Mouse (Mus musculus): ENCODE measurements around the gene AI481877.
"Not testable (repeated sequence)": the region's sequence is repeated elsewhere in the genome, so short reads cannot be mapped to it uniquely, and the experiment has no call there.

AI481877 gene

DNA sequence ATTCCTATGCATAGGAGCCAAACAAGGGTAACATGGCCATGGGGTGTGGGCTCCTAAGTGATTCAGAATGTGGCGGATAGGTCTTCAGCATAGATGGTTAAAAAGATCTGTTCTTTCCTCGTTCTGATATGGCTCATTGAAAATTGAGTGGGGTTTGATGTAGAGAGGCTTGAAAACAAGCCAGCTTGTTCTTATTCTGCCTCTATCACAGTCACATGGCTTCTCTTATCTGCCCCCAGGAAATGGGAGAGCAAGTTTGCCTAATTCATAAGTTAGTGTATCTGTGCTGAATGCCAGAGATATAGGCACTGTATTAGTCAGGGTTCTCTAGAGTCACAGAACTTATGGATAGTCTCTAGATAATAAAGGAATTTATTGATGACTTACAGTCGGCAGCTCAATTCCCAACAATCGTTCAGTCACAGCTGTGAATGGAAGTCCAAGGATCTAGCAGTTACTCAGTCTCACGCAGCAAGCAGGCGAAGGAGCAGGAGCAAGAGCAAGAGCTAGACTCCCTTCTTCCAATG is at the start of gene AI481877:
Gene AI481877, minus strand, starts transcription at position 477 of the 527 bp plus-strand sequence.
- DNase-seq (ENCODE audit: low spot score in 2 of 2): not testable (repeated sequence)

DNA sequence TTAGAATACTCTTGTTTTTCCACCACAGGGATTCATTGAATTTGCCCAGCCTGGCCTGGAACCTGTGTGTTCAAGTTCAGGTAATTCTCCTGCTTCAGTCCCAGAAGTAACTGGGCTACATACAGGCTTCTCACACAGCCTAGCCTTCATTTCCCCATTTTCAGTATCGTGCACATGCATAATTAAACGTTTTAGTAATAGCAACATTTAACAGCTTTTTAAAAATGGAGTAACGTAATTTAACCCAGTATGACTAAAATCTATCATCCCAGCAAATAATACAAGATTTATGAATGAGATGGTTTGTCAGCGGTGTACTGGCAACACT is 49.7 kb upstream of the AI481877 start:
- DNase-seq (ENCODE audit: low spot score in 2 of 2): no peak

DNA sequence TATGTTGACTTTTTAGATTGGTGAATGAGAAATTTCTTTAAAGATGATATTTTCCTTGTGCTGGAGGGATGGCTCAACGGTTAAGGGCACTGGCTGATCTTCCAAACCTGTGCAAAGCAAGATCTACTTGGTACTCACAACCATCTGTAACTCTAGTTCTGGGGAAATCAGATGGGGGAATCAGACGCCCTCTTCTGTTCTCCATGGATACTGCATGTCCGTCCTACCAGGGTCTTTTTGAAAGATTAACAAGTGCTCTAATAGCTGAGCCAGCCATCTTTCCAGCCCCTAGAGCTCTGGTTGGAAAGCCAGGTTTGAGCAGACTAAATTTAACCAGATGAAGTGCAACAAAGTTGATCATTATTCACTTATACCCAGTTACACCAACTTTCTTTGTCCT is 48.5 kb upstream of the AI481877 start:
- DNase-seq (ENCODE audit: low spot score in 2 of 2): peak in 1 of 2 experiments; percentile 49

DNA sequence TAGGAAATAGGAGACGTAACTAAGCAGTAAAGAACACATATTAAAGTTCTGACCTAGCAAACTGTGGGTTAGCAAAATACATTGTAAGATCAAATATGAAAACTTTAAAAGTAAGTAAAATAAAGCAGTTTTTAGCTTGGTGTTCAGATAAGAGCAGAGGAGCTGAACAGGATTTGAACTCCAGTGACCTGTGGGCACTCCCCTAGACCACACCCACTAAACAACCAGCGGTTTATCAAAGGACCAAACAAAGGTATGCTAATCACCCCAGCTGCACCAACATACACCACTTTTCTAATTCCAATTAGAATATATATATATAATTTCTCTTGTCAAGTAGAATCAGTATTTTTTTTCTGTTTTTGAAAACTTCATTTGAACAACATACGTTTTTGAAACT is 46.9 kb upstream of the AI481877 start:
- DNase-seq (ENCODE audit: low spot score in 2 of 2): no peak

DNA sequence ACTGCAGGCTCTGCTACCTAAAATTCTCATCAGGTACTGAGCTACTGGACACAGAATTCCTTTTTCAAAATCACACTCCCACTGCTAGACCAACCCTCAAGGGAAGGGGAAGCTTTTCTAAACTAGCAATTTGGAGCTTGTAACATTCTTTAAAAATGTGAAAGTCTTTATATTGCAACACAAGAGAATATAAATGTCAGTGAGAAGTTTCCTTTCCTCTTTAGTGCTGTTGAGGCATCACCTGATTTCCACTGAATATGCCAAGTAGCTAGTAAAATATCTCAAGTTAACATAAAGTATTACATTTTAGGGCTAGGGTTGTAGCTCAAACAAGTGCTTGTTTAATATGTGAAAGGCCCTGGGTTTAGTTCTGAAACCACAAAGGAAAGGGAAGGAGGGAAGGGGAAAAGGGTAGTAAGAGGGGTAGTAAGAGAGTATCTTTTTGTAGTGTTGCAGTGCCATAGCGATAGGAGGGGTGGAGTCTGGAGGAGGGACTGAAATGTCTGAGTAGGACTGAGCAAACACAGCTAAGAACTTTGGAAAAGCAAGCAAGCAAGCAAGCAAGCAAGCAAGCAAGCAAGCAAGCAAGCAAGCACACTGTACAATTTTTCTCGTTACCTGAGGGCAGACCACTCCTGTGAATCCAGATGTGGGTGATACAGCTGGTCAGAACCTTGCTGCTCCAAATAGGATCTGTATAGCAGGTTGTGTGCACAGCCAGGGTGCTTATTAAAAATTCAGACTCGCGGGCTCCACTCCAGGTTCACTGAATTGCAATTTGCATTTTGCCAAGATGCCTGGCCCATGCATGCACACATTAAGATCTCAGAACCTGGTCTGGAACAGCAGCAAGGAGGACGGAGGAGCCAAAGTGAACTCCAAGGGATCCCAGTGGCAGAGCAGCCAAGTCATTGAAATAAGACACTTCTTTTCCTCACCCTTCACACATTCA is 42.8 kb upstream of the AI481877 start:
- no peak for DNase-seq (ENCODE audit: low spot score in 2 of 2)

DNA sequence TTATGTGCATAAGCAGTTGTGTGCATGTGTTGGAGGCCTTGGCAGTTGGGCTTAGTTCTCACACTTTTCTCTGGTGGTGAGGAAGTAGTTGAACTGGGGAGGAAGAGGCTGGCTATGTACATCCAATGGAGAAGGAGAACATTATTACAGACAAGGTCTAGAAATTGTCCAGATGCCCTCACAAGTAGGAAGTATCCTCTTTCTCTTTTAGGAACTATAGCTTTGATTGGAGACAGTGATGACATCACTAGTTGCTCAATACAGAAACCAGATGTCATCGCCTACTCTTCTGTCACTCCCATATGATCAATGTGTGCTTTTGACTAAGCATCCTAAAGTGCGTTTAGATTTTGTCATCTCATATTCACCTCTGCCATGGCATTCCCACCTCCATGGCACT is 38.8 kb upstream of the AI481877 start:
- no peak for DNase-seq (ENCODE audit: low spot score in 2 of 2)

DNA sequence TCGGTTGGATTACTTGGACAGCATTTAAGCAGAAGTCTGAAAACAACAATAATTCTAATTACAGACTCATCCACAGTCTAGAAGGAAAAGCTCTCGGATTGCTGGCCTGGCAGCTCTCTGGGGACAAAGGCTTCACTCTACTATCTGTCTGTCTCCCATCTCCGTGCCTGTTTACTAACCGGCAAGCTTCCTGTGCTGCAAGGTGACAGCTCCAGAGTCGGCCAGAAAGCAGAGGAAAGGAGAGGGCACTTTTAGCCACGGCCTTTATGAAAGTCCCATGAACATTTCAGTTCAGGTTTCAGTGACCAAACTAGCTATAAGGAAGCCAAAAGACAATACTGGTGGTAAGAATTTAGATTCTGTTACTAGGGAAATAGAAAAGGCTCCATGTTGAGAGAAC is 37.1 kb upstream of the AI481877 start:
- no peak for DNase-seq (ENCODE audit: low spot score in 2 of 2)

DNA sequence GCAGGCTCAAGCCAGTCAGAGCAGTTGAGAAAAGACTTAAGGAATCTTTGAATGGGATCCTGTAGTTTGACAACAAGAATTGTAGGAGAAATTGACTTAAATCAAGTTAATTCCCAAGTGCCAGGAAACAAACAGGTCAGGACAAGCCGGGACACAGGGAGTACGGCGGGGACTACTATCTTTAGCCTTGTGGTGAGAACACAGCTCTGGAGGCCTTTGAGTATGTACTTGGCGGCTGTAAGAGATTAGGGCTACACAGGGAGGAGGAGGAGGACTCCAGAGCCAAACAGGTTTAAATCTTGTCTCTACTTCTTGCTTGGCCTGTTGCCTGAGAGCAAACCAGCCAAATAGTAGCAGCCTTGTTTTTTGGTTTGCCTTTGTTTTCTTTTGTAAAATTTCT is 36.2 kb upstream of the AI481877 start:
- no peak for DNase-seq (ENCODE audit: low spot score in 2 of 2)

DNA sequence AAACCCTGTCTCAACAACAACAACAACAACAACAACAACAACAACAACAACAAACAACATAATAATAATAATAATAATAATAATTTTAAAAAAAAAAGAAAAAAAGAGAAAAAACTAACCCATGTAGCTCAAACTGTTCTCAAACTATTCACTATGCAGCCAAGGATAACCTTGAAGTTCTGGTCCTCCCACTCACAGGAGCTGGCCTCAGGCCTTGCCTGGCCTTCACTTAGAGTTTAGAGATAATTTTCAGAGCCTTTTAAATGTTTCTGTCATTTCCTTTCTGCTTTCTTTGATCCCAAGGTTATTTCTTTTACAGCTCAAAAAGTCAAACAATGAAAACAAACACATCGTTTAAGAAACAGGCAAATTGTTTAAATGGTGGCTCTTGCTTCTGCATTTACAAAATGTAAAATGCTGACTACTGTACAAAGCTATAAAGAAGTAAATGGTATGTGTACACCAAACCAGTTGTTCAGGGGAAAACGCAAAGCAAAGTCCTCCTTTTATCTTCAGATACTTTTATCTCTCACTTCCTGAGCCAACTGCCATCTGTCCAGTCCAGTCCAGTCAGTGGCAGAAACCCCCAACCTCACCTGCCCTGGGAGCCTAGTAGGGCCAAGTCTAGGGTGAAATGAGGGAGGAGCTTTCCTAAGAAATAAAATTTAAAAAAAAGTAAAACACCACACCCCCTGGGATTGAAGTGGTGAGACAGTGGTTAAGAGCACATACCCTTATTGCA is 34.6 kb upstream of the AI481877 start:
- no peak for DNase-seq (ENCODE audit: low spot score in 2 of 2)

DNA sequence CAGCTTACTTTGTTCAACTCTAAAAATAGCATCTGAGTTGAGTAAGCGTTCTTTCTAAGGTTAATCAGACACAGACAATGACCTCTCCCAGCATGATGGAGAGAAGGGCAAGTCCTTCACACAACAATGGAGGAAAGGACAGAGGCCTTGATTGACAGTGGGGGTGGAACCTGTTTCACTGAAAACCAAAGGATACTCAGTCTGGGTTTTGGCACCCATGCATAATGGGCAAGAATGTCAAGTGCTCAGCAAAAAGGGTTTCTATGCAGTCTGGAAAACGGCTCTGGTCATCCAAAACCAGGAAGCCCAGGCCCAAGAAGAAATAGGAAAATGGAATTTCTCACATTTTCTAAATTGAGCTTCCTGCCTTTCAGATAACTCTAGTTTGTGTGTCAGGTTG is 33.8 kb upstream of the AI481877 start:
- no peak for DNase-seq (ENCODE audit: low spot score in 2 of 2)

DNA sequence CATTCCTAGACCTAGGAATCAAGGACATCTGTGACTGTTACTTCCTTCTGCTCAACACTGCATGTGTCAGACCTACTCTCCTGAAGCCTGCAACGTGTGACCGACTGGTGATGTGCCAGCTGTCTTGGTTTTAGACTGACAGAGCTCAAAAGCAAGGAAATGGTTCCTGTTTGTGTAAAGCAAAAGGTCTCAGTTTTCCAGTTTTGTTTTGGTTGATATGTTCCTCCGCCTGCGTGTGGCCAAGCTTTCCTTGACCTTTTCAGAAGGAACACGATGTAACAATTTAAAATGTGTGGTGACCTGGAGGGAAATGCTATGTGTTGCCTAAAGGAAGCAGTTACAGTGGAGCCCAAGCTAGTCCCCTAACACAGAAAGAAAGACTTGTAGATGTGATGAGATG is 31.2 kb upstream of the AI481877 start:
- DNase-seq (ENCODE audit: low spot score in 2 of 2): no peak

DNA sequence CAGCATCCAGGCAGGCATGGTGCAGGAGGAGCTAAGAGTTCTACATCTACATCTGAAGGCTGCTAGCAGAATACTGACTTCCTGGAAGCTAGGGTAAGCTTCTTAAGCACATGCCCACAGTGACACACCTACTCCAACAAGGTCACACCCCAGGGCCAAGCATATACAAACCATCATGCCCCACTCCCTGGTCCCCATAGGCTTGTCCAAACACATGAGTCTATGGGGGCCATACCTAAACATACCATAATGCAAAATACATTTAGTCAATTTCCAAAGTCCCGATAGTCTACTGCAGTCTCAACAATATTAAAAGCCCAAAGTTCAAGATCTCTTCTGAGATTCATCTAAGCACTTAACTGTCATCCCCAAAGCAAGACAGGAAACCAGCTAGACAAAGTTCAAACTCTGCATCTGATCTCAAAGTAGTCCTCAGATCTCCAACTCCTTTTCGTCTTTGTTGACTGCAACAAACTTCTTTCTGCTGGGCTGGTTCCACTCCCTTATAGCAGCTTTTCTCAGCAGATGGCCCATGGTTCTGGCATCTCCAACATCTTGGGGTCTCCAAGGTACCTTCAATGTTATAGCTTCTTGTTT is 28.6 kb upstream of the AI481877 start:
- no peak for DNase-seq (ENCODE audit: low spot score in 2 of 2)

DNA sequence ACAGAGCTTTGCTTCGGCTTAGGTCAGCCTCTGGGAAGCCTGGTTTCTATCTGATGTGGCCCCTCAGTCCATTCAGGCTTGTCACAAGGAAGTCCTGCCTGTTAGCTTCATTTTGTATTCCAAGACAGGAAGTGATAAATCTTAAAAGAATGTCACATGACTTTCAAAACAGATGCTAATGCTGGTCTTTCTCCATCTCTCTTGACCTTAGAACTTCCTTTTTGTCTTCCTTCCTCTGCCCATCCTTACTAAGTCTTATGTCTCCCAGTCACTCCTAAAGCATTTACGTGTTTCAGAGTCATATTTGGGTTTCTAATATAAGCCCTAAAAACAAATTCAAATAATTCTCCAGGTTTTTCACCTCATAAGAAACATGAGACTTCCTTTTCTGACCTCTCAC is 25.3 kb upstream of the AI481877 start:
- no peak for DNase-seq (ENCODE audit: low spot score in 2 of 2)

DNA sequence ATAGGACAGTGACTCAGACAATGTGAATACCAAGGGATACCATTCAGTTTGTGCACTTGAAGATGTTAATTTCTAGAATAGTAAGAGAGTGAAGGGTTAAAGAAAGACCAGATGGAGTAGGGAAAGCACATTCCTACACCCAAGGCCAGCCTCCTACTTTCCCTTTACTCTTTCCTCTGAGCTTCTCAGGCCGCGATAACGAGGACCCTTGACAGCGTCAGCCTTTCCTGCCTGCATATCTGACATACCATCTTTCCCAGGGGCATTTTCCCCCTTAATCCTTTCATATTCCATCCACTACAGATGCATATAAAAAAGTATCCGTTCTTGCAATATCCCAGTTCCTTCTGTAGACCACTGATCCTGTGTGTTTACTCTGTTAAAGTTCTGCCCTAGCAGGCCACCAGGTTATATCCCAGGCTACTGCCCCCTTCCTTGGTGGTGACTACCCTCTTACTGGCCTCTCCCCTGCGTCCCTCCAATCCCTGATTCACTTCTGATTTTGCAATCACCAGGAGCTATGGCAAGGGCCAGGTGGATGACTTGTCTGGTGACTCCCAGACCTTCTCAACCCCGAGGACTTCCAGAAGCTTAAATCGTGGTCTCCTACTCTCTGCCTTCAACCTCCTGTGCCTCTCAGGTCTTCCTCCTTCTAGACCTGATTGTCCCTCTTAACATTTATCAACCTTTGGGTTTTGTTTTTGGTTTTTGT is 22.3 kb upstream of the AI481877 start:
- no peak for DNase-seq (ENCODE audit: low spot score in 2 of 2)

DNA sequence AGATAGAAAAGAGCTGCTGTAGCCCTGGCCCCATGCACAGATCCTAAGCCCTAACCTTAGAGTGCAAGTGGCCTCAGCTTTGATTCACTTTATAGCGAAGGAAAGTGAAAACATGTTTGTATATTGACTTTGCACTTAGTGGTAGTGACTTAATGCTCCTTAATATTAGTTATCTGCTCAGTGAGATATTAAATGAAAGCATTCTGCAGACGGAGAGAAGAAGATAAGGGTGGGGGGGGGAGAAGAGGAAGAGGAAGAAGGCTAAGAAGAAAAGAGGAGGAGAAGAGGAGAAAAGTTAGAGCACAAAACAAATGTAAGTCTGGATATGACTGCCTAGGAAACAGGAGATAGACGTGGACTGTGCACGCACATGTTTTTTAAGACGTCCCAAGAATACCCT is 21.5 kb upstream of the AI481877 start:
- no peak for DNase-seq (ENCODE audit: low spot score in 2 of 2)

DNA sequence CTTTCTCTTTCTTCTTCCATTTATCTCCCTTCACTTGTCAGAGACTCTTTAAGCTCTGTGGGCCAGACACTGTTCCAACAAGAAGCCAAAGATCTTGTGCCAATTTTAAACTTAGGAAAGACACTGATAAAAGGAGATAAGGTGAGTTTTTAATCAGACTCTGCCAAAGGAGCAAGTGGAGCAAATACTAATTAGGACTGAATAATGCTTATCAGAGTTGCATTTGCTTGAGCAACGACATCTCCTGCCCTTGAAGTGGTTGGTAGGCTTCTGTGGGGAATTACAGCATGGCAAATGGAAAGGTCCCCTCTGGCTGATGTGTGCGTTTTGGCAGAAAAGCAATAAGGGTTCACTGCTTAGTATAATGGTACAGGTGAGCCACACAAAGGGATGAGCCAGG is 18.9 kb upstream of the AI481877 start:
- DNase-seq (ENCODE audit: low spot score in 2 of 2): no peak

DNA sequence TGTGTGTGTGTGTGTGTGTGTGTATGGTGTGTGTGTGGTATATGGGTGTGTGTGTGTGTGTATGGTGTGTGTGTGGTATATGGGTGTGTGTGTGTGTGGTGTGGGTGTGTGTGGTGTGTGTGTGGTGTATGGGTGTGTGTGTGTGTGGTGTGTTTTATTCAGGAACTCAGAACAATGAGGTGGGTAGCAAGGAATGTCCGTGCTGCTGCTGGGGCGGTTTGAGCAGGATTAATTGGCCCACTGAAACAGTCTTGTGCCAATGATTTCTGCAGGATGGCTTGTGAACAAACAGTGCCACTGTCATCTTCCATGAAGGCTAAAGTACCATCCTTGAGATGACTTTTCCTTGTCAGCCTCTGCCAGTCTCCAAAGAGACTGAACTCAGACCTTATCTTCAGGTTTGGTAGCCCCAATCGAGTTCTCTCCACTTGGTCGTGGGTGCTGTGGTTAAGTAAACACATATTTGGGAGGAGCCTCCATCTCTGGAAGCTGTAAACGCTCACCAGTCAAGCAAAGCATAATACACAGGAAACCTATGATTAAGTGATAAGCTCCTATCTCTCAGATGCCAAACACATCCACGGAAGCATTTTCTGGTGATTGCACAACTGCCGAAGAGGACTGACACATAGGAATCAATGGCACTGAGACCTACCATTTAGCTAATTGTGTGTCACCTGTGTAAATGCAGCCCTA is 18.3 kb upstream of the AI481877 start:
- no peak for DNase-seq (ENCODE audit: low spot score in 2 of 2)

DNA sequence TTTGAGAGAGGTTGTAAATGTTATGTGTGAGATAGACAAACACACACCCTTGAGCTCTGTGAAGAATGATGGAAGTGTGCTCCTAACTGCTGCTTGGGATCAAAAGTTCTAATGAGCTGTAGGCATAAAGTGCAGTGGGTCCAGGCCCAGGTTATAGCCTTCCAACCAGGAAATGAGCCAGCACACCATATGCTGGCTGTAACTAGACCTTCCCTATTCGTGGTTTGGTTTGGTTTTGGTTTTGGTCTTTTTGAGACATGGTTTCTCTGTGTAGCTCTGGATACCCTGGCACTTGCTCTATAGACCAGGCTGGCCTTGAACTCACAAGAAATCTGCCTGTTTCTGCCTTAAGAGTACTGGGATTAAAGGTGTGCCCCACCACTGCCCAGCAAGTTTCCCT is 13.2 kb upstream of the AI481877 start:
- DNase-seq (ENCODE audit: low spot score in 2 of 2): no peak

DNA sequence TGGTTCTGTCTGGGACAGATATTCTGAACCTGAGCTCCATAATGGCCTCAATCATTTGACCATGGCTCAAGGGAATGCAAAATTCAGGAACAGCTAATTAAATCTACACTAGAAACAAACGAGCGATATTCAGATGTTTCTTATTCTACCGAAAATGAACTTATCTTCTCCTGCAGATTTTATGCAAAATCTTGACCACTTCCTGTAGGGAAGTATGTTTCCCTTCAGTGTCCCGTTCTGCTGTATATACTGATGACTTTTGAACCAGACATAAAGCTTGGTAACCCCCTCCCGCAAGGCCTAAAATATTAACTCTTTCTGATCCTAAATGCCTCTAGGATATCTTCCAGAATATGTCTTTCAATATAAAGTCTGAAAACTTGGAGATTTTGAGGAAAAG is 12.1 kb upstream of the AI481877 start:
- no peak for DNase-seq (ENCODE audit: low spot score in 2 of 2)

DNA sequence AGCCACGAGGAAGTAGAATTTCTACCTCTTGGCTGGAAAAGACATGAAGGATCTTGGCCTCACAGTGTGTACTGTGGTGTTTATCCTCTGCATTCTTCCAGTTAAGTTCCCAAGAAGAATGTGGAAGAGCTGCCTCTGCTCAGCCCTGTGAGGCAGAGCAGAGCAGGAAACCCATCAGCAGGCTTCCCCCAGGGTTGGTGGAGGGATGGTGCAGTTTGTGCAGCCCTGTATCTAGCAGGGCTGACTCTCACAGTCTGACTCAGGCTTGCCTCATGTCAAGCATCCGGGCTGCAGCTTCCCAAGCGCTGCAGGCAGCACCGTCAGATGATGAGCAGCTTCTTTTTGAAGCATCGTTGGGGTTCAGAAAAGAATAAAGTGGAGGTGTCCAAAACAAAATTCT is 10.3 kb upstream of the AI481877 start:
- no peak for DNase-seq (ENCODE audit: low spot score in 2 of 2)

DNA sequence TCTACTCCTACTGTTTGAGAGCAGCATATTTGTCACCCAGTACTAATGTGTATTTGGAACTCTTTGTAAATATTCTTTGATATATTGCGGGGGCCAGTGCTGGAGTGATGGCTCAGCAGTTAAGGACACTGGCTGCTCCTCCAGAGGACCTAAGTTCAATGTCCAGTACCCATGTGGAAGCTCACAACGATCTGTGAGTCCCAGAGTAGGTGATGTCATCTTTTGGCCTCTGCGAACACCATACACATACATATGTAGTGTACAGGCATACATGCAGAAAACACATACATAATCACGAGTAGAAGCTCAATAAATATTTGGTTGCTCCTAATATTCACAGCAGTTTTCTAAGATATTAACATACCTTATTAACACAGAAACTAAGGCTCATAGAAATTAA is 9.8 kb downstream of the AI481877 start:
- DNase-seq (ENCODE audit: low spot score in 2 of 2): no peak

Data from spleen, postnatal 10 days (tissue).